Mouse (Mus musculus) limb, embryonic 14.5 days (tissue): ENCODE results near the gene L2hgdh. TPM values are rescaled to one million over a fixed set of nuclear protein-coding genes. Genes with fewer than 3 reads are reported as not detected.
A peak's percentile ranks its signal among the peaks of the same experiment; 100 is the strongest.

Experiments
- ATAC-seq: fragments of 200-750 bp; cut with Nextera tagmentation; 2 replicates; pipeline ENCODE4 v1.8.0; 2017; ENCODE audit warnings: low read depth, moderate number of reproducible peaks, moderate TSS enrichment; ENCODE audit not compliant: low FRiP score
- DNase-seq: peaks from one replicate; pipeline ENCODE4 v3.0.0-alpha.2; 2015; ENCODE audit warnings: low spot score
- H3K27ac ChIP-seq: fragments of 300-500 bp; sonication (generic); replicated peaks from 2 replicates; pipeline ENCODE4 v1.5.1; 2014; ENCODE audit warnings: low read depth, mild to moderate bottlenecking, low read length, moderate library complexity, mixed read lengths
- H3K27me3 ChIP-seq: fragments of 300-500 bp; sonication (generic); 2 replicates; pipeline ENCODE4 v1.6.1; 2014; ENCODE audit warnings: low read length, mixed read lengths; ENCODE audit not compliant: control insufficient read depth, insufficient read depth
- H3K36me3 ChIP-seq: fragments of 300-500 bp; sonication (generic); 2 replicates; pipeline ENCODE4 v1.6.1; 2014; ENCODE audit warnings: mild to moderate bottlenecking, low read length, moderate library complexity, mixed read lengths; ENCODE audit not compliant: control insufficient read depth, insufficient read depth
- H3K4me1 ChIP-seq: fragments of 300-500 bp; sonication (generic); 2 replicates; pipeline ENCODE4 v1.6.1; 2014; ENCODE audit warnings: antibody characterized with exemption, low read length, mixed read lengths; ENCODE audit not compliant: control insufficient read depth, insufficient read depth
- H3K4me2 ChIP-seq: fragments of 300-500 bp; sonication (generic); replicated peaks from 2 replicates; pipeline ENCODE4 v1.6.1; 2014; ENCODE audit warnings: low read depth, mild to moderate bottlenecking, low read length, moderate library complexity; ENCODE audit not compliant: severe bottlenecking
- H3K4me3 ChIP-seq: fragments of 300-500 bp; sonication (generic); replicated peaks from 2 replicates; pipeline ENCODE4 v1.5.1; 2014; ENCODE audit warnings: low read length
- H3K9ac ChIP-seq: fragments of 300-500 bp; sonication (generic); 2 replicates; pipeline ENCODE4 v1.6.1; 2014; ENCODE audit warnings: mild to moderate bottlenecking, low read depth, low read length, moderate library complexity; ENCODE audit not compliant: severe bottlenecking
- H3K9me3 ChIP-seq: fragments of 300-500 bp; sonication (generic); 2 replicates; pipeline ENCODE4 v1.6.1; 2016; ENCODE audit warnings: low read length; ENCODE audit not compliant: control insufficient read depth
- POLR2A ChIP-seq: fragments of 200-500 bp; IDR thresholded peaks from 2 replicates; pipeline ENCODE4 v1.8.0; 2012; ENCODE audit warnings: inconsistent platforms, mild to moderate bottlenecking, moderate library complexity, borderline replicate concordance; ENCODE audit not compliant: insufficient read depth, insufficient read length; ENCODE audit errors: extremely low read depth
- WGBS: fragments of 180-500 bp; shearing (Covaris S2); extraction: QIAGEN DNeasy Blood & Tissue Kit; methylation state at CpG from one replicate; pipeline ENCODE4 v1.1.7; 2014; 5-methylcytosine and 5-hydroxymethylcytosine counted together
- polyA plus RNA-seq, 2 experiments: library from polyadenylated mRNA; depleted of rRNA in 1 of 2; stranded (reverse) in 1 of 2; unstranded in 1 of 2; fragments of >200 nt; fragmentation: Nextera tagmentation in 1 of 2; extraction: Ambion mirVana in 1 of 2; gene quantifications; 2 replicates each; pipeline versions ENCODE4 v1.2.1 to v1.2.3; 2012 to 2014

L2hgdh gene
- polyA plus RNA-seq, 2 experiments = 14.5 to 14.9 TPM

- no peaks in the 10 kb centered on the region for H3K36me3 ChIP-seq
- H3K4me2 ChIP-seq = no peak overlapping the region
- TF ChIP-seq POLR2A = no peak
- H3K9ac ChIP-seq = no peak overlapping the region
- H3K27me3 ChIP-seq = no peaks in the 10 kb centered on the region
- H3K4me1 ChIP-seq = 0 out of 2 replicates have a peak, but pooled peaks cover 3% of the 10 kb centered on the region
- no peak overlapping the region for H3K4me3 ChIP-seq
- DNase-seq (peak; percentile 29), ATAC-seq (no peak)
- 54% methylated on average over 9 of the region's 9 CpGs for WGBS
- no peaks in the 10 kb centered on the region for H3K9me3 ChIP-seq
- H3K27ac ChIP-seq = no peak overlapping the region
Observed at GRCm38 (mm10) chr12:69765543-69765942, 40.9 kb upstream of the L2hgdh start.

GRCm38 (mm10) chr12:69761603-69762002 lies 36.9 kb upstream of the L2hgdh start:
- Histone ChIP-seq H3K9ac (no peak overlapping the region), H3K27me3 (no peaks in the 10 kb centered on the region), H3K4me2 (no peak overlapping the region), H3K4me3 (no peak overlapping the region), H3K4me1 (peaks cover 31% of the 10 kb centered on the region), H3K36me3 (no peaks in the 10 kb centered on the region), H3K9me3 (no peaks in the 10 kb centered on the region), H3K27ac (no peak overlapping the region)
- ATAC-seq = no peak
- WGBS = 71% methylated on average over 2 of the region's 2 CpGs
- no peak for DNase-seq
- no peak for TF ChIP-seq POLR2A

DNA sequence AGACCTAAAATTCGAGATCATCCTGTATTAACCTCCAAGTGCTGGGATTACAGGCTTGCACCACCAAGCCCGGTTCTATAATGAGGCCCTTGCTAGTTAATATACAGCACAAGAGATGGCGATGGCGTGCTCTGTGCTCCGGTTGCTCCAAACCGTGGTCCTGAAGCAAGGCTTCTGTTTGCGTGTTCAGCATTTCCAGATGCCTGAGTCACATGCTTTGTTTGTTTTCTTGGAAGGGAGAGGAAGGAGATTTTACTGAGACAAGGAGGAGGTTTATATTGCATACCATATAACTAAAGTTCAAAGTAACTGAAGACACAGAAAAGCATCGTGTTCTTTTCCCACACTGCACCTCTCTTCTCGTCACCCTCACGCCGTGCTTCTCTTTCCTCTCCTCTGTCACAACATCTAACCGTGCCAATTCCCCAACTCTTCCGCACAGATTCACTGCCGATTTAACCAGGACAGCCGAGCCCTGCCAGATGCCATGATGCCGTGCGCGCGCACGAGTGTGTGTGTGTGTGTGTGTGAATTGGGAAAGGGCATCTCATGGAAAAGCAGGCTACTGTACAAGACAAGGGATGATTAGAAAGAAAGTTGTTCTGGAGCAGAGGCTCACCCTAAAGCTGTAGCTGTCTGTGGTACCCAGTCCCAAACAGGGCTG lies 36.2 kb upstream of the L2hgdh start:
- H3K4me1 ChIP-seq = peaks cover 34% of the 10 kb centered on the region
- DNase-seq = no peak
- no peak overlapping the region for H3K4me2 ChIP-seq
- no peaks in the 10 kb centered on the region for H3K36me3 ChIP-seq
- WGBS = 71% methylated on average over 20 of the region's 20 CpGs
- H3K9me3 ChIP-seq = no peaks in the 10 kb centered on the region
- H3K27ac ChIP-seq = no peak overlapping the region
- ATAC-seq = no peak
- no peaks in the 10 kb centered on the region for H3K27me3 ChIP-seq
- H3K4me3 ChIP-seq = no peak overlapping the region
- H3K9ac ChIP-seq = no peak overlapping the region
- TF ChIP-seq POLR2A = no peak

DNA sequence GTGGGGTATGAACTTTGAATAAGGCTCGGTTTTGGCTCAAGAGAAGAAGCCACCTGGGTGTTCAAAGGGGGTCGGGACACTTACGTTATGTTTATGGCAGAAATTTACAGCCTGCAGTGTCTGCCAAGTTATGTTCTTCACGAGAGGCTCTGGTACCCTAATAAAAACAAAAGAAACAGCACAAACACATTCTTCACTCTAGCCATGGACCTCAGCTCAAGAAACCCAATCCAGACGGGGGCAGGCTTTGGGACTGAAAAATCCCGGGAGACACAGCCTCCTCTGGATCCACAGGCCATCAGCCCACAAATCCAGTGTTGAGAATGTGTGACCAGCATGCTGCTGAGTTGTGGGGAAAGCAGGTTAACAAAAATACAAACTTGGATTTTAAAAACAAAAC lies 35.3 kb upstream of the L2hgdh start:
- Histone ChIP-seq H3K36me3 (no peaks in the 10 kb centered on the region), H3K27me3 (no peaks in the 10 kb centered on the region), H3K4me3 (no peak overlapping the region), H3K4me2 (no peak overlapping the region), H3K4me1 (peaks cover 31% of the 10 kb centered on the region), H3K9me3 (no peaks in the 10 kb centered on the region), H3K9ac (no peak overlapping the region), H3K27ac (no peak overlapping the region)
- ATAC-seq (peak; percentile 42; the same call in 1 of the 2 replicates), DNase-seq (peak; percentile 37)
- 8% methylated on average over 6 of the region's 6 CpGs for WGBS
- TF ChIP-seq POLR2A = no peak

DNA sequence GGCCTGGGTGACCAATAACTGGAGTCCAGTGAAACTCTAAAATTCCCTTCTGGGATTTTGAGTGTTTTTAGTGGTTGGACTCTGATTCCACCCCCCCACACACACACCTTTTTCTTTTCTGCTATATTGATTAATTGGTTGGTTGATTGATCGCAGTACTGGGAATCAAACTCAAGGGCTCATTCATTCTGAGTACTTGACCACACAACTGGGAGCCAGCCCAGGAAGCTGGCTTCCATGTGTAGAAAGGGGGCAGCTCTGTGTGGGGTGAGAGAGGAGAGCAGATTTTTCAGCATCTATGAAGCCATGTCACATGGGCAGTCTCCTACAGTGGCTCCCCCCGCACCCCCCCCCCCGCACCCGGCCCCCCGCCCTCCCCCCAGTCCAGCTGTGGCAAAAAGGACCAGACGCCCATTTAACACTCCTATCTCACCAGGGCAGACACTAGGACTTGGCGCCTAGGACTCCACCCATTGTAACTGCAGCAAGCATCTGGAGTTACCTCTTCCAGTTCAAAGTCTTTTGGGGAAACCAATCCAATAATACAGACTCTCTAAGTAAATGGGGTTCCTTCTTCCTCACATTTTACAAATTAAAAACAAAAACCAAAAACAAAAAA lies 34.7 kb upstream of the L2hgdh start:
- no peak for TF ChIP-seq POLR2A
- peak overlapping the region; percentile 1; the same call in 1 of the 2 replicates for H3K27ac ChIP-seq
- H3K4me3 ChIP-seq = no peak overlapping the region
- peaks cover 31% of the 10 kb centered on the region for H3K4me1 ChIP-seq
- 32% methylated on average over 7 of the region's 7 CpGs for WGBS
- H3K4me2 ChIP-seq = 0 out of 2 replicates have a peak overlapping the region, but pooled peaks have one; percentile 39
- ATAC-seq (0 out of 2 replicates have a peak, but pooled peaks have one; percentile 39), DNase-seq (no peak)
- H3K36me3 ChIP-seq = no peaks in the 10 kb centered on the region
- no peaks in the 10 kb centered on the region for H3K27me3 ChIP-seq
- no peaks in the 10 kb centered on the region for H3K9me3 ChIP-seq
- H3K9ac ChIP-seq = no peak overlapping the region
